In the genomic region with DNA sequence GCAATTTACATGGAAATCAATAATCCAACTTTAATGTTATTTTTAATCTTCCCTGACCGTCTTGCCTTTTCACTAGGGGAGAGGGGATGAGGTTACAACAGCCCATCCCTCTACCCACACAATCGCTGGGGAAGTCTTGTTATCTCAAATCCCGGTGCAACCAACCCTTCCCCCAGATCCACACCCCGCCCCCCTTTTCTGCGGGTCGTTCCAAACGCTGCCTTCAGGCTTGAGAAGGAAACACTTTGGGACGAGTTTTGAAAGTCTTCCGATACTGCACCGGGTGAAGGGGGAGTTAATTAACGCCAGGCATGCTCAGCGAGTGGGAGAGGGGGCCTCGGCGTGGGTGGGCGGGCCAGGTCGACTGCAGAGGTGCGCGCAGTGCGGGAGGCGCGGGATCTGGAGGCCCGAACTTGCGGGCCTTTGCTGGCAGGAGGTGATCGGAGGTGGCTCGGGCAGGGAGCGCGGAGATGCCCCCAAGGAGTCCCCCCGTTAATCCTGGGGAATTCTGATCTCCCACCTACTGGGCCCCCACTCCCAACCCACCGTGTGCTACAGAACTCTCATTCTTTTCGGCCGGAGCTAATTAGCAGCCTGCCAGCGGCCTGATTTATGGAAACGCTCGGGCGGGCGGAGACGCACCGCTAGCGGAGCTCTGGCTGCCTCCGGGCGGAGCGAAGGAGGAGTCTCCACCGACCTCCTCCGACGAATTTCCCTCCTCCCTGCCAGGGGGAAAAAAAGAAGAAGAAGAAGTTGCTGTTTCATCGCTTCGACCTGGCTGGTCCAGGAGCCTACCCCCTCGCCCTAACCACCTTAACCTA, we compare ENCODE assay signal across 8 mouse cellular contexts. TPM values are rescaled to one million over a fixed set of nuclear protein-coding genes. Genes with fewer than 3 reads are reported as not detected.
A peak's percentile ranks its signal among the peaks of the same experiment; 100 is the strongest.
DNase-seq lines count a peak whose midpoint lies in the region; ATAC-seq and TF ChIP-seq lines count a peak whose summit lies in the region.

No protein-coding gene starts in this region.

- H3K36me3 ChIP-seq in forebrain, embryonic 15.5 days: no peaks in the 10 kb centered on the region

- peak overlapping the region; percentile 36 for H3K9ac ChIP-seq in forebrain, embryonic 15.5 days (replicated peaks)

- H3K9me3 ChIP-seq in forebrain, embryonic 15.5 days: no peaks in the 10 kb centered on the region

- peak; percentile 62 for ATAC-seq in forebrain, embryonic 15.5 days (replicated peaks)
- ATAC-seq in activated CD4-positive, CD25-positive, alpha-beta regulatory T cell, adult 4 months: no peak

- H3K4me3 ChIP-seq in forebrain, embryonic 15.5 days: peak overlapping the region; percentile 34
- H3K4me3 ChIP-seq in lung, adult 2 months (replicated peaks; ENCODE audit: extremely low read depth, low read depth, low read length): peak overlapping the region; percentile 63

- peaks cover 26% of the 10 kb centered on the region for H3K4me1 ChIP-seq in forebrain, embryonic 15.5 days
- H3K4me1 ChIP-seq in lung, adult 2 months (ENCODE audit: control insufficient read depth, insufficient read depth, low read length): no peaks in the 10 kb centered on the region

- TF ChIP-seq CTCF in lung, adult 2 months (IDR thresholded peaks at IDR 0.05; ENCODE audit: insufficient read depth, low read length): no peak

- H3K27me3 ChIP-seq in forebrain, embryonic 15.5 days: peaks cover 92% of the 10 kb centered on the region

- no peak; the same call in 1 of the 2 replicates for TF ChIP-seq POLR2A in lung, adult 2 months (IDR thresholded peaks at IDR 0.05; ENCODE audit: borderline replicate concordance, extremely low read depth, low read depth, low read length)

- peak overlapping the region; percentile 50 for H3K4me2 ChIP-seq in forebrain, embryonic 15.5 days (replicated peaks)

- peak overlapping the region; percentile 75 for H3K27ac ChIP-seq in forebrain, embryonic 15.5 days (replicated peaks)

- peak; percentile 70 to 75 for DNase-seq in urinary bladder, adult 18-20 months (ENCODE audit: low spot score in 2 of 2)
- no peak for DNase-seq in urinary bladder, postnatal 10 days (ENCODE audit: low spot score)
- DNase-seq in kidney, adult 18-20 months: peak; percentile 84
- peak; percentile 49 for DNase-seq in lung, adult 2 months
- DNase-seq in ovary, postnatal 36 days (ENCODE audit: low spot score): peak; percentile 75
- DNase-seq in natural killer cell, adult 2 months (ENCODE audit: low spot score in 2 of 2): no peak

- under 1% methylated on average over 48 of the region's 48 CpGs for whole genome bisulfite sequencing in forebrain, embryonic 15.5 days
- 1% methylated on average over 48 of the region's 48 CpGs for WGBS in lung, adult 2 months

RNA-seq across cellular contexts. Expression of gene Nr2f2, which starts 35.1 kb away (rescaled TPM):
- polyA plus RNA-seq in forebrain, embryonic 15.5 days (2015; fragmentation: Nextera tagmentation; extraction: Ambion mirVana): 76.2 and 95.0 TPM in 2 replicates
- polyA plus RNA-seq in lung, adult 2 months (2012; rRNA removed): 231 and 263 TPM in 2 replicates
- polyA plus RNA-seq in activated CD4-positive, CD25-positive, alpha-beta regulatory T cell, adult 4 months (2017; shearing (Covaris generic)): not detected

Comparison
In these comparisons a context has a peak if more than half of its experiments do, and no peak if none do; other contexts are left out.
1. DNase-seq: peak in urinary bladder, adult 18-20 months (2 of 2), kidney, adult 18-20 months (single experiment), lung, adult 2 months (single experiment) and ovary, postnatal 36 days (single experiment); none in urinary bladder, postnatal 10 days (single experiment) and natural killer cell, adult 2 months (0 of 2).
2. RNA of gene Nr2f2, which starts 35.1 kb away (polyA plus RNA-seq): 231 to 263 TPM in lung, adult 2 months and 76.2 to 95.0 TPM in forebrain, embryonic 15.5 days; not detected in activated CD4-positive, CD25-positive, alpha-beta regulatory T cell, adult 4 months; every median in the first group is over 10 times any median in the second.